Mouse (Mus musculus): ENCODE data around the gene Mast2. TPM values are rescaled to one million over a fixed set of nuclear protein-coding genes. Genes with fewer than 3 reads are reported as not detected.

Gene Mast2
- polyA plus RNA-seq, 1 experiment from 2014 or later: 28.2 TPM

Other genes starting within 250 kb of the Mast2 start
- 21.5 and 22.4 TPM in 2 replicates for gene Pik3r3, start 242.6 kb downstream of the Mast2 start, polyA plus RNA-seq (2014; fragmentation: Nextera tagmentation; extraction: Ambion mirVana)
- gene Ipp, start 43.4 kb upstream of the Mast2 start, polyA plus RNA-seq (2014; fragmentation: Nextera tagmentation; extraction: Ambion mirVana): 4.6 and 7.8 TPM in 2 replicates
- 26.4 and 33.3 TPM in 2 replicates for gene Tmem69, start 91.8 kb upstream of the Mast2 start, polyA plus RNA-seq (2014; fragmentation: Nextera tagmentation; extraction: Ambion mirVana)
- gene Gpbp1l1, start 93.5 kb upstream of the Mast2 start, polyA plus RNA-seq (2014; fragmentation: Nextera tagmentation; extraction: Ambion mirVana): 37.3 and 38.8 TPM in 2 replicates
- gene Ccdc17, start 132.5 kb upstream of the Mast2 start, polyA plus RNA-seq (2014; fragmentation: Nextera tagmentation; extraction: Ambion mirVana): 2.3 and 3.3 TPM in 2 replicates
- 135 TPM in 2 replicates for gene Nasp, start 163.8 kb upstream of the Mast2 start, polyA plus RNA-seq (2014; fragmentation: Nextera tagmentation; extraction: Ambion mirVana)
- 645 and 676 TPM in 2 replicates for gene Akr1a1, start 187.5 kb upstream of the Mast2 start, polyA plus RNA-seq (2014; fragmentation: Nextera tagmentation; extraction: Ambion mirVana)
- 1,014 and 1,024 TPM in 2 replicates for gene Prdx1, start 221.4 kb upstream of the Mast2 start, polyA plus RNA-seq (2014; fragmentation: Nextera tagmentation; extraction: Ambion mirVana)
- gene Mmachc, start 244.2 kb upstream of the Mast2 start, polyA plus RNA-seq (2014; fragmentation: Nextera tagmentation; extraction: Ambion mirVana): 25.5 and 29.1 TPM in 2 replicates
- gene Ccdc163, start 244.3 kb upstream of the Mast2 start, polyA plus RNA-seq (2014; fragmentation: Nextera tagmentation; extraction: Ambion mirVana): 16.3 and 21.0 TPM in 2 replicates

Data from heart, embryonic 11.5 days (tissue).